ENCODE assay signal across 26 mouse cellular contexts in the genomic region with DNA sequence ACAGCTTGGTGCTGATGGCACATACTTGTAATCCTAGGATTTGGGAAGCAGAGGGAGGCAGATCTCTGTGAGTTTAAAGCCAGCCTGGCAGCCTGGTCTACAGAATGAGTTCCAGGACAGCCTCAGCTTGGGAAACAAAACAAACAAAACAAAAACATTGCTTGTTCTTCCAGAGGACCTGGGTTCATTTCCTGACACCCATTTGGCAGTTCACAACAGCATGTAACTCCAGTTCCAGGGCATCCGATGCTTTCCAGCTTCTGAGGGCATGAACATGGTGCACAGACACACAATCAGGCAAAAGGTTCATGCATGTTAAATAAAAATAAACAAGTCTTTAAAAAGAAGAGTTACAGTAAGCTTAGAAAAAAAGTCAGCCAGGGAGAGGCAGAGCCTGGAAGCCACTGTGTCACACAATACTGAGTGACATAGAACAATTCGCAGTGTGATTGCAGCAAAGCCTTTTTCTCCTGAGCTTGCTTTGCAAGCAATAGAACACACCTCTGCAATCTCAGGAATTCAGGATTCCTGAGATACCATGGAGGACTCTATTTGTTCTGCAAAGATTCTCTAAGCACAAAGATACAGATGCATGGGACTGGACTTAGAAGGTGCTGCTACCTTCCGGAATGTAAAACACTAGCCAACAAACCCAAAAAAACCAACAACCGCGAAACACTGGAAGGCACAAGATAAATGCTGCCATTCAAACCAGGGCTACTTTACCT. TPM values are rescaled to one million over a fixed set of nuclear protein-coding genes. Genes with fewer than 3 reads are reported as not detected.
DNase-seq lines count a peak whose midpoint lies in the region; ATAC-seq and TF ChIP-seq lines count a peak whose summit lies in the region.
"Had no signal": no experiment of that assay in that cellular context is flagged by ENCODE, and none has a peak within 500 bp of the region (broad histone marks: within the 10 kb centered on the region; RNA-seq: fewer than 3 reads in every experiment).

No protein-coding gene starts in this region.

- H3K27me3 ChIP-seq in heart, embryonic 14.5 days (ENCODE audit: control insufficient read depth, insufficient read depth, low read length), result no peaks in the 10 kb centered on the region
- no peaks in the 10 kb centered on the region for H3K27me3 ChIP-seq in kidney, postnatal 0 days (ENCODE audit: insufficient read depth, low read length)
- H3K27me3 ChIP-seq: forebrain, embryonic 13.5 days; hindbrain, embryonic 13.5 days; limb, embryonic 13.5 days; liver, embryonic 15.5 days; megakaryocyte, embryonic 14.5 days; midbrain, embryonic 13.5 days; neural tube, embryonic 12.5 days had no signal

- DNase-seq in heart, postnatal 4 days, result no peak
- DNase-seq in kidney, postnatal 0 days (ENCODE audit: low spot score), result no peak
- DNase-seq in kidney, postnatal 25 days, result no peak
- DNase-seq in R1 (ENCODE audit: low read depth, low spot score) (peak; percentile 84), ZHBTc4 (ENCODE audit: low read depth, low spot score) (peak; percentile 75)
- no peak for DNase-seq in left cerebral cortex, adult 2 months (ENCODE audit: extremely low spot score in 1 of 2, low spot score in 2 of 2)
- DNase-seq: adrenal gland, postnatal 14 days; cerebellum, adult 9-10 months; gastrocnemius, postnatal 36 days; kidney, adult 11 months; lung, postnatal 14 days had no signal

- ATAC-seq in heart, embryonic 14.5 days (ENCODE audit: insufficient number of reproducible peaks, insufficient read depth, low FRiP score, low read depth), result no peak
- no peak for ATAC-seq in kidney, postnatal 0 days (replicated peaks; ENCODE audit: low FRiP score, low read depth)
- ATAC-seq: forebrain, embryonic 13.5 days; midbrain, embryonic 13.5 days had no signal

- peaks cover 17 to 24% of the 10 kb centered on the region in 2 experiments for H3K4me1 ChIP-seq in heart, embryonic 14.5 days (ENCODE audit: control insufficient read depth in 2 of 2, insufficient read depth in 2 of 2, low read length in 2 of 2)
- peaks cover 43% of the 10 kb centered on the region for H3K4me1 ChIP-seq in kidney, postnatal 0 days (replicated peaks; ENCODE audit: insufficient read depth, low read length)
- H3K4me1 ChIP-seq: forebrain, embryonic 13.5 days; hindbrain, embryonic 13.5 days; midbrain, embryonic 13.5 days; neural tube, embryonic 12.5 days had no signal

- H3K9ac ChIP-seq in heart, embryonic 14.5 days (ENCODE audit: low read length), result no peak overlapping the region
- H3K9ac ChIP-seq in kidney, postnatal 0 days (ENCODE audit: low read depth, low read length), result no peak overlapping the region
- H3K9ac ChIP-seq: forebrain, embryonic 13.5 days; hindbrain, embryonic 13.5 days; limb, embryonic 13.5 days; liver, embryonic 15.5 days; midbrain, embryonic 13.5 days; neural tube, embryonic 12.5 days had no signal

- H3K27ac ChIP-seq in heart, embryonic 14.5 days (replicated peaks in 1 of 2; ENCODE audit: control insufficient read depth in 1 of 2, insufficient read depth in 1 of 2, low read depth in 2 of 2, low read length in 2 of 2), result peak overlapping the region; percentile 31 to 32; a peak in 1 of 4 replicates
- H3K27ac ChIP-seq in kidney, postnatal 0 days, result peak overlapping the region; percentile 43
- H3K27ac ChIP-seq in left cerebral cortex, adult 2 months, result no peak overlapping the region
- H3K27ac ChIP-seq: forebrain, embryonic 13.5 days; hindbrain, embryonic 13.5 days; limb, embryonic 13.5 days; midbrain, embryonic 13.5 days; neural tube, embryonic 12.5 days had no signal

- WGBS in heart, embryonic 14.5 days, result 37% methylated on average over 5 of the region's 5 CpGs
- 64% methylated on average over 5 of the region's 5 CpGs for WGBS in kidney, postnatal 0 days

- no peaks in the 10 kb centered on the region for H3K36me3 ChIP-seq in heart, embryonic 14.5 days (ENCODE audit: control insufficient read depth, insufficient read depth, low read length)
- H3K36me3 ChIP-seq in kidney, postnatal 0 days (ENCODE audit: insufficient read depth, low read length), result no peaks in the 10 kb centered on the region
- H3K36me3 ChIP-seq: hindbrain, embryonic 13.5 days; limb, embryonic 13.5 days; liver, embryonic 15.5 days; midbrain, embryonic 13.5 days; neural tube, embryonic 12.5 days had no signal

- 0 out of 2 replicates have a peak, but pooled peaks have one; percentile 4 for TF ChIP-seq CTCF in kidney, postnatal 0 days (IDR thresholded peaks at IDR 0.05; ENCODE audit: low read depth)
- no peak for TF ChIP-seq CTCF in left cerebral cortex, adult 2 months (IDR thresholded peaks at IDR 0.05)

- no peak overlapping the region for H3K4me3 ChIP-seq in heart, embryonic 14.5 days (ENCODE audit: control insufficient read depth in 1 of 2, insufficient read depth in 1 of 2, low read depth in 1 of 2, low read length in 2 of 2)
- no peak overlapping the region for H3K4me3 ChIP-seq in kidney, postnatal 0 days (replicated peaks; ENCODE audit: low read depth, low read length)
- H3K4me3 ChIP-seq in left cerebral cortex, adult 2 months, result no peak overlapping the region
- H3K4me3 ChIP-seq: forebrain, embryonic 13.5 days; hindbrain, embryonic 13.5 days; limb, embryonic 13.5 days; liver, embryonic 15.5 days; megakaryocyte, embryonic 14.5 days; midbrain, embryonic 13.5 days; neural tube, embryonic 12.5 days had no signal

- no peak overlapping the region for H3K4me2 ChIP-seq in heart, embryonic 14.5 days (ENCODE audit: low read length)
- no peak overlapping the region for H3K4me2 ChIP-seq in kidney, postnatal 0 days (ENCODE audit: low read length)
- H3K4me2 ChIP-seq: forebrain, embryonic 13.5 days; hindbrain, embryonic 13.5 days; limb, embryonic 13.5 days; liver, embryonic 15.5 days; midbrain, embryonic 13.5 days; neural tube, embryonic 12.5 days had no signal

- peaks cover 2% of the 10 kb centered on the region; the same call in 1 of the 2 replicates for H3K9me3 ChIP-seq in heart, embryonic 14.5 days (ENCODE audit: control insufficient read depth, low read length)
- no peaks in the 10 kb centered on the region for H3K9me3 ChIP-seq in kidney, postnatal 0 days (replicated peaks; ENCODE audit: low read length)
- H3K9me3 ChIP-seq: hindbrain, embryonic 13.5 days; limb, embryonic 13.5 days; liver, embryonic 15.5 days; neural tube, embryonic 12.5 days had no signal

- intact Hi-C loops in left cerebral cortex, adult 2 months (cut with DNase I), result loop anchor here (2.0 kb wide), 1 partner anchor 64 kb away; no protein-coding TSS in a partner anchor

RNA-seq across cellular contexts. Expression of a gene that starts 7.6 kb away (rescaled TPM):
- polyA plus RNA-seq in heart, embryonic 14.5 days (2014; fragmentation: Nextera tagmentation; extraction: Ambion mirVana), result not detected in 2 replicates
- not detected for total RNA-seq in heart, postnatal 4 days (2021)
- polyA plus RNA-seq in kidney, postnatal 0 days (2015; fragmentation: Nextera tagmentation; extraction: Ambion mirVana), result not detected in 2 replicates
- under 1 TPM; 0.68 TPM for total RNA-seq in left cerebral cortex, adult 2 months (2021)
- total RNA-seq: adrenal gland, postnatal 14 days; gastrocnemius, adult 18-20 months; gastrocnemius, postnatal 36 days; MEL had no signal
- polyA plus RNA-seq: C2C12; embryonic facial prominence, embryonic 14.5 days; forebrain, embryonic 13.5 days; heart, postnatal 0 days; limb, embryonic 13.5 days; liver, embryonic 15.5 days; midbrain, embryonic 13.5 days; neural tube, embryonic 12.5 days; spleen, adult 2 months; urinary bladder, adult 2 months had no signal

RNA-seq across cellular contexts. Expression of a gene that starts 34.6 kb away (rescaled TPM):
- polyA plus RNA-seq in heart, embryonic 14.5 days (2014; fragmentation: Nextera tagmentation; extraction: Ambion mirVana), result 168 and 169 TPM in 2 replicates
- 10 to 100 TPM; 67.1 to 82.1 TPM for total RNA-seq in heart, postnatal 4 days (2021)
- polyA plus RNA-seq in kidney, postnatal 0 days (2015; fragmentation: Nextera tagmentation; extraction: Ambion mirVana), result 265 and 274 TPM in 2 replicates
- 10 to 100 TPM; 85.9 to 87.5 TPM for total RNA-seq in left cerebral cortex, adult 2 months (2021)

RNA-seq across cellular contexts. Expression of a gene that starts 50.4 kb away (rescaled TPM):
- polyA plus RNA-seq in heart, embryonic 14.5 days (2014; fragmentation: Nextera tagmentation; extraction: Ambion mirVana), result 6.2 and 7.7 TPM in 2 replicates
- 10 to 100 TPM; 43.2 to 44.9 TPM for total RNA-seq in heart, postnatal 4 days (2021)
- polyA plus RNA-seq in kidney, postnatal 0 days (2015; fragmentation: Nextera tagmentation; extraction: Ambion mirVana), result 8.2 and 9.5 TPM in 2 replicates
- 100 to 1,000 TPM; 129 to 131 TPM for total RNA-seq in left cerebral cortex, adult 2 months (2021)

Comparison
In these comparisons a context has a peak if more than half of its experiments do, and no peak if none do; other contexts are left out.
1. DNase-seq: peak in R1 (single experiment) and ZHBTc4 (single experiment); none in heart, postnatal 4 days (single experiment), kidney, postnatal 0 days (single experiment), kidney, postnatal 25 days (0 of 2) and left cerebral cortex, adult 2 months (0 of 2).